Mouse (Mus musculus) left cerebral cortex, adult 2 months (tissue): Measurements from ENCODE around the gene Tnik. TPM values are rescaled to one million over a fixed set of nuclear protein-coding genes. Genes with fewer than 3 reads are reported as not detected.

Source experiments
- DNase-seq, 2 experiments: peaks; one replicate each; pipeline ENCODE4 v3.0.0; 2021 to 2022; ENCODE audit warnings: low spot score in 2 of 2, mixed read lengths in 1 of 2; ENCODE audit errors: extremely low spot score in 1 of 2
- H3K27ac ChIP-seq: fragments of 200-600 bp; 2 replicates; pipeline ENCODE4 v1.8.1; 2022
- H3K4me3 ChIP-seq: fragments of 200-600 bp; 2 replicates; pipeline ENCODE4 v1.8.1; 2022
- CTCF ChIP-seq: fragments of 200-600 bp; IDR thresholded peaks from 2 replicates; pipeline ENCODE4 v1.8.1; 2022; ENCODE audit warnings: antibody characterized with exemption, mild to moderate bottlenecking, moderate library complexity
- intact Hi-C: fragments of 180-260 bp; cut with DNase I; formaldehyde crosslinking; loops from one replicate; pipeline ENCODE4 v1.15.1; 2025
- total RNA-seq, 2 experiments: library from RNA; stranded (reverse); gene quantifications; 2 replicates each; pipeline ENCODE4 v1.2.3; 2021

Tnik gene
- total RNA-seq, 2 experiments from 2014 or later, result 205 to 221 TPM

DNA sequence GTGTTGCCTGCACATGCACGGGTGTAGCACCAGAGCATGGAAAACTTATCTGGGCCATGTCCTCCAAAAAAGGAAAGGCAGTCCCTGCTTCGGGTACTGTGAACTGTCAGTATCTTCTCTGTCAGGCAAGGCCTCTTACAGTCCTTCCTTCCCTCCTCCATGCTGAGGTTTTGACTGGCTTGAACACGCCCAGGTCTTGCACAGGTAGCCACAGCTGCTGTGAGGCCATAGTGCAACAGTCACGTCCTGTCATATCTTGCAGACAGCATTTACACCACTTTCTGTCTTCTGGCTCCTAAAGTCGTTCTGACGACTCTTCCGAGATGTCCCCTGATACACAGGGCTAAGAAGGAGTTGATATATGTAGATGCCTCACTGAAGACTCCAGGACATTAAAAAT, 28.8 kb upstream of the Tnik start:
- H3K27ac ChIP-seq, result no peak overlapping the region
- DNase-seq, result no peak
- no peak overlapping the region for H3K4me3 ChIP-seq
- TF ChIP-seq CTCF, result no peak
- intact Hi-C loops, result no loop called here

DNA sequence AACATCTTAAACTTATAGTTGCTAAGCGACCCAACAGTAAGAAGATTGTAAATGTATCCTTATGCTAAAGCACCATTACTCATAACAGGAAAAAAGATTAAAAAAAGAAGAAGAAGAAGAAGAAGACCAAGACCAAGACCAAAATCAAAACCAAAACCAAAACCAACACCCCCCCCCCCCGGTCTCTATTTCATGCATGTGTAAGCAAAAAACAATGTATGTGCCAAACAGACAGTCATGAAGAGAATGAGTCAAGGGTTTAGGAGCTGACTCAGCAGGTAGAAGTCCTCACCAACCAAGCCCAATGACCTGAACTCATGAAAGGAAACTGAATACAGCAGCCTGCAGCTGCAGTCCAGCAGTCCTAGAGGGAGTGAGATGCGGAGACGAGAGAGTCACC, 26.3 kb upstream of the Tnik start:
- Histone ChIP-seq H3K4me3 (no peak overlapping the region), H3K27ac (no peak overlapping the region)
- no peak for TF ChIP-seq CTCF
- intact Hi-C loops, result no loop called here
- DNase-seq, result no peak

GRCm38 (mm10) chr3:28238136-28238535, 24.9 kb upstream of the Tnik start:
- no peak for TF ChIP-seq CTCF
- intact Hi-C loops, result no loop called here
- Histone ChIP-seq H3K27ac (no peak overlapping the region), H3K4me3 (no peak overlapping the region)
- DNase-seq, result no peak

DNA sequence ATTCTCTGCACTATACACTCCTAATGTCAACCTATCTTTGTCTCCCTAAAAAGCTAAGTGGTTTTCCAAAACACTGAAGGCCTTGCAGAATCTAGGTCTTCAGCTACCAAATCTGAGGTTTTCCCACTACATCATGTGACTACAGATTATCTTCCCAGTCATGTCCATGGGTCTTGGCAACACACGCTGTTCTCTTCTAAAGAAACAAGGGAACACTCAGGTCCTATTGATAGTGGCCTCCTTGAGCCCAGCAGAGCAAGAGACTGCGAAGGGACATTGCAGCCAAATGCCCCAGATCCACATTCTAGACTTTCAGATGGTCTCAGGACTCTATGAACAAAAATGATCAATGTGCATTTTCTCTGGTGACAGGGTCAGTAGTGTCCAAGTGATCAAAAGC, 20.5 kb upstream of the Tnik start:
- intact Hi-C loops, result loop anchor here (5.0 kb wide), 2 partner anchors 65 to 510 kb away; no protein-coding TSS in a partner anchor
- peak in 1 of 2 experiments; percentile 13 for DNase-seq
- H3K27ac ChIP-seq, result peak overlapping the region; percentile 36
- no peak for TF ChIP-seq CTCF
- H3K4me3 ChIP-seq, result no peak overlapping the region

- no peak for DNase-seq
- H3K4me3 ChIP-seq, result no peak overlapping the region
- intact Hi-C loops, result loop anchor here (5.0 kb wide), 2 partner anchors 67 to 512 kb away; no protein-coding TSS in a partner anchor
- TF ChIP-seq CTCF, result no peak
- no peak overlapping the region for H3K27ac ChIP-seq
Observed at GRCm38 (mm10) chr3:28244244-28244890, 18.6 kb upstream of the Tnik start.

DNA sequence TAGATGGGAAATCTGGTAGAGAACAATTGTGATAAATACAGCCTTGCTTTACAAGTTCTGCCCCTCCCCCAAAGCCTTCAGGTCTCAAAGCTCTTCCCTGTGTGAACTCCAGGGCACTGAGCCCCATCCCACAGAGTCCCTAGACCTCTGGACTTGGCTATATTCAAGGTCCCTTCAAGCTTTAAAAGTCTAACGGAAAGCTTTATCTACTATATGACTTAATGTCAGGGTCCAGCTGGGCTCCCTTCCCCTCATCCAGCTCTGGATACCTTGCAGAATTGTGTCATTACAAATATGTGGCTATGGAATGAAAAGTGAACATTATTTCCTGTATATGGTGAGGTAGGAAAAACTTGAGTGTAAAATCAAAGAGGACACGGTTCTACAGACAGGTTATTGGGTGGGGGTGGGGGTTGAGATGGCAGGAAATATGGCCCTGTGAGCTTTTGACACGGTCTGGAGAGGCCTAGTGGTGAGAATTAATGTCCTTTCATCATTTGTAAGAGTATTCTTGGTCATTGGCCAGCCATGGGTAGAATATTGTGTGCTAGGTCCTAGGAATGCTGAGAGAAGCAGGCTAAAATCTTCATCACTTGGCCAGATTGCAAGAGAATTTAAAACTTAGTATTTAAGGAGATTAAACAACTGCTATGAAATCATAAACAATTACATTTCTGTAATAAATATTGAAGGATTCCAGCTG, 14.6 kb upstream of the Tnik start:
- TF ChIP-seq CTCF, result no peak
- no peak for DNase-seq
- H3K4me3 ChIP-seq, result no peak overlapping the region
- no peak overlapping the region for H3K27ac ChIP-seq
- intact Hi-C loops, result no loop called here

DNA sequence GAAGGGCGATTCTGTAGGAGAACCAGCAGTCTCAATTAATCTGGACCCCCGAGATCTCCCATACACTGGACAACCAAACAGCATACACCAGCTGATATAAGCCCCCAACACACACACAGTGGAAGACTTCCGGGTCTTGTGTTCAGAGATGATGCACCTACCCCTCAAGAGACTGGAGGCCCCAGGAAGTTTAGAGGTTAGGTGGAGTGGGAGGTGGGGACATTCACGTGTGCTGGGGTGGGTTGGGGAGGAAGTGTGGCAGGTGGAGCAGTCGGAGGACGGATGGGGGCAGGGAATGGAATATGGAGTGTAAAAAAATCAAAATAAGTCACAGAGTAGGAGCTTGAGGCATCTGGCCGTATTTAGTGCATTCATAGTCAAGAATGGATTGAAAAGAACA, 7.3 kb upstream of the Tnik start:
- intact Hi-C loops, result no loop called here
- H3K4me3 ChIP-seq, result no peak overlapping the region
- TF ChIP-seq CTCF, result no peak
- H3K27ac ChIP-seq, result no peak overlapping the region
- DNase-seq, result no peak

DNA sequence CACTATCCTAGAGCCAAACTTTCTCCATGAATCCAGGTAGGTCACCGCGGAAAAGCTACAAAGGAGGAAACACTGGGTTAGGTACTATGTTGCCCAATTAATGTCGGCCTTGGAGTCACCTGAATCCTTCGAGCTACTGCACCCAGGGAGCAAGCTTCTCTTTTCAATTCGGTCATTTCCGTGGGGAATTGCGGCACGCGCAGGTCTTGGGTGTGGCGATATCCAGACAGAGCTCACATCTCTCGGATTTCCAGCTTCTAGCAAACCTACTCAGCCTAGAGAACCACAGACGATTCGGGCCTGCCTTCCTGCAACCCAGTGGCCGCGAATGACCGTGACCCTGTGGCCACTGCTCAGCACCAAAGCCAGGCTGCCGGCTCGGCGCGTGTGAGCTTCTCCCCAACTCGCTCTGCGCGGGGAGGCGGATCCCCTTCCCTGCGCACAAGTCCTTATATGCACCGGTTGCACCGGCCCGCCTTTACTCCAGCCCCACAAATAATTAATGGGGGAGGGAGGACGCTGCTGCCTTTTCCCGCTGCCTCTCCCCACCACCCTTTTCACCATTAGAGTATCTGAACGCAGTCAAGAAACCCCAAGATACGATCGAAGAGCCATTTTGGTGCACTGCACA, 528 bp upstream of the Tnik start:
- peak; percentile 66 to 74 for DNase-seq
- peak overlapping the region; percentile 79 for H3K4me3 ChIP-seq
- H3K27ac ChIP-seq, result peak overlapping the region; percentile 99
- TF ChIP-seq CTCF, result no peak
- intact Hi-C loops, result loop anchor here (1.0 to 5.0 kb wide), 5 partner anchors 70 to 485 kb away; no protein-coding TSS in a partner anchor

DNA sequence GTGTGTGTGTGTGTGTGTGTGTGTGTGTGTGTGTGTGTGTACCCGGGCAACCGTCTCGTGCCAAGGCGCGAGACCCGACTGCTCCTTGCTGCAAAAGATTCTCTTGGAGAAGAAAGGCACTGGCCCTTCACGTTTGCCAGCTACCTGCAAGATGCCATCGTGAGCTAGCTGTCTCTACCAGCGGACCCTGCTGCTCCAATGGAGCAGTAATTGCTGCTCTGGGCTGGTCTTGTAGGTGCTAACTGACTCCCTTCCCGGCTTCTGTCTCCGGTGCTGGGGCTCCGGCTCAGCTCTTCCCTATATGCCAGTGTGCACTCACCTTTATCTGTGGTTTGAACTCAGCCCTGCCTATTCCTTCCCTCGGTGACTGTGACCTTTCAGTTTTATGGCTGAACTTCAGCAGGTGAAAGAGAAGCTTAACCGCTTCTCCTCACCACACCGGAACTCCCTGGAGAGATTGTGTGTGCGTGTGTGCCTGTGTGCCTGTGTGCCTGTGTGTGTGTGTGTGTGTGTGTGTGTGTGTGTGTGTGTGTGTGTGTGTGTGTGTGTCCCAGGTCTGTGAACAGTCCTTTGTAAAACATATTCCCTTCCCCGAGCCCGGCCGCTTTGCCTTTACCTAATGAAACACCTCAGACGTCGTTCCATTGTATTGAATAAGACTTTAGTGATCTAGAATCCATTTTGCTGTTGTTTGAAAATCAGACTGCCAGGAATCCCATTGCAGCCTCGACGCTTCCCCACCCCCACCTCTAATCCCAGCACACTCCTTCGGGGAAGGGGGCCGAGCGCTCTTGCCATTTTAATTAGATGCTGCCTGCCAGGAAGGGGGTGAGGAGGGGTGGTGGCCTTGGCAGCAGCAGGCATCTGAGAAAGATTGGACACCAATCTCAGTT, 1.2 kb downstream of the Tnik start:
- Histone ChIP-seq H3K27ac (peak overlapping the region; percentile 99), H3K4me3 (peak overlapping the region; percentile 79)
- DNase-seq, result peak; percentile 47 to 55

GRCm38 (mm10) chr3:28264841-28265150, 1.8 kb downstream of the Tnik start:
- intact Hi-C loops, result loop anchor here (2.0 to 5.0 kb wide), 4 partner anchors 68 to 483 kb away; no protein-coding TSS in a partner anchor
- TF ChIP-seq CTCF, result no peak

More for the DNA sequence above, 1.2 kb downstream of the Tnik start:
- TF ChIP-seq CTCF, result no peak
- intact Hi-C loops, result loop anchor here (1.0 to 5.0 kb wide), 6 partner anchors 68 to 483 kb away; no protein-coding TSS in a partner anchor

DNA sequence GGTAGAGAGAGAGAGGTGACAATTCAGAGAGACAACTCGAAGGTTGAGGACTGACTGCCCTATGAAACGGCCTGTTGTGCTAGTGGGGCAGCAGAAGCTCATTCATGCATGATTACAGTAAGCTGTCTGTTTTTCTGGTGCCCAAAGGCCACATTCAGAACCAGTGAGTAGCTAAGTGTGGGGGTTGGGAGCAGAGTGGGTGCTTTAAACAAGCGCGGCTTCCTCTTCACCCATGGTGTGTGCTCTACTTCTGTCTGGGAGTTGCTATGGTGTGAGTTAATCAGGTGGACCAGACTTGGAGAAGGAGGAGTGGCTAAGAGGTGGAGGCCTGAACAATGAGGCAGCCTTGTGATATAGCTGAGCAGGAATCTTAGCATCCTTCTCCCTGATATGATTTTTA, 2.2 kb downstream of the Tnik start:
- H3K4me3 ChIP-seq, result peak overlapping the region; percentile 79
- no peak for TF ChIP-seq CTCF
- H3K27ac ChIP-seq, result peak overlapping the region; percentile 83
- peak; percentile 28 to 41 for DNase-seq
- intact Hi-C loops, result loop anchor here (2.0 kb wide), 1 partner anchor 144 kb away; no protein-coding TSS in a partner anchor

More at GRCm38 (mm10) chr3:28264841-28265150, 1.8 kb downstream of the Tnik start:
- H3K27ac ChIP-seq, result peak overlapping the region; percentile 83
- peak overlapping the region; percentile 79 for H3K4me3 ChIP-seq
- DNase-seq, result no peak
